Mouse (Mus musculus) forebrain, embryonic 16.5 days (tissue): ENCODE measurements at regions not wholly inside any gene's neighbourhood (a gene's known extent, or its start where the extent isn't known, plus 50 kb on each side); places are given as distances from the start of the nearest gene placed in this dataset.

Experiments used
- ATAC-seq: fragments of 200-750 bp; cut with Nextera tagmentation; 2 replicates; pipeline ENCODE4 v1.8.0; 2017; ENCODE audit warnings: mild to moderate bottlenecking, moderate library complexity
- H3K27ac ChIP-seq: fragments of 300-500 bp; sonication (generic); 2 replicates; pipeline ENCODE4 v1.5.1; 2014; ENCODE audit warnings: low read length, control low read depth
- H3K27me3 ChIP-seq: fragments of 300-500 bp; sonication (generic); replicated peaks from 2 replicates; pipeline ENCODE4 v1.6.1; 2014; ENCODE audit warnings: low read length; ENCODE audit not compliant: control insufficient read depth, insufficient read depth
- H3K36me3 ChIP-seq: fragments of 300-500 bp; sonication (generic); 2 replicates; pipeline ENCODE4 v1.6.1; 2014; ENCODE audit not compliant: control insufficient read depth, insufficient read depth
- H3K4me1 ChIP-seq: fragments of 300-500 bp; sonication (generic); replicated peaks from 2 replicates; pipeline ENCODE4 v1.6.1; 2014; ENCODE audit warnings: low read length; ENCODE audit not compliant: control insufficient read depth, insufficient read depth
- H3K4me2 ChIP-seq: fragments of 300-500 bp; sonication (generic); 2 replicates; pipeline ENCODE4 v1.6.1; 2014; ENCODE audit warnings: mild to moderate bottlenecking, low read length, control low read depth
- H3K4me3 ChIP-seq: fragments of 300-500 bp; sonication (generic); replicated peaks from 2 replicates; pipeline ENCODE4 v1.5.1; 2014; ENCODE audit warnings: mild to moderate bottlenecking, low read length, control low read depth
- H3K9ac ChIP-seq: fragments of 300-500 bp; sonication (generic); replicated peaks from 2 replicates; pipeline ENCODE4 v1.6.1; 2014; ENCODE audit warnings: low read depth, low read length, control low read depth
- H3K9me3 ChIP-seq: fragments of 300-500 bp; sonication (generic); 2 replicates; pipeline ENCODE4 v1.6.1; 2016; ENCODE audit warnings: low read length; ENCODE audit not compliant: control insufficient read depth
- WGBS: fragments of 180-500 bp; shearing (Covaris S2); extraction: QIAGEN DNeasy Blood & Tissue Kit; methylation state at CpG from one replicate; pipeline ENCODE4 v1.1.7; 2014; 5-methylcytosine and 5-hydroxymethylcytosine counted together

- Histone ChIP-seq H3K4me3 (no peak overlapping the region), H3K4me2 (no peak overlapping the region), H3K9ac (no peak overlapping the region), H3K4me1 (peaks cover 9% of the 10 kb centered on the region), H3K27ac (no peak overlapping the region), H3K36me3 (no peaks in the 10 kb centered on the region), H3K27me3 (no peaks in the 10 kb centered on the region), H3K9me3 (no peaks in the 10 kb centered on the region)
- ATAC-seq, result no peak
- WGBS, result 74% methylated on average over 7 of the region's 7 CpGs
These were observed 104.1 kb upstream of the Rnaseh2b start for GRCm38 (mm10) chr14:62188147-62188885.

DNA sequence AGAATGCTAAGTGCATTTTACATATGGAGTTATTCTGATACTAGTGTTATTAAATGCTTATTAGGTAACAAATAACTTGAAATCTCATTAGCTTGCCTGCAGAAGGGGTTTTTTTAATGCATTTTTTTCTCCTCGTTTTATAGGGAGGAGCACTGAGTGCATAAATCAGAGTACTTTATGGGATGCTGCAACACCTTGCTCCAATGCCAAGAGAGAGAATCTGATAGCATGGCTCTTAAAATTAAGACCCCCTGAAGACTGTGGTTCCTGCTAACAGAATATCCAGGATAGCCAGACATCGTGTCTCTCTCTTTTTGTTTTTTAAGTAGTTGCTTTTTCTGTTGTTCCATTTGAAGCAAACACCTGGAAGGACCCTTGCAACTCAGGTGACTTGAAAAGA lies 100.8 kb upstream of the Rnaseh2b start:
- Histone ChIP-seq H3K9ac (no peak overlapping the region), H3K27ac (no peak overlapping the region), H3K36me3 (no peaks in the 10 kb centered on the region), H3K27me3 (no peaks in the 10 kb centered on the region), H3K9me3 (no peaks in the 10 kb centered on the region), H3K4me1 (peaks cover 9% of the 10 kb centered on the region), H3K4me2 (no peak overlapping the region), H3K4me3 (no peak overlapping the region)
- WGBS, result 72% methylated on average over 2 of the region's 2 CpGs
- no peak for ATAC-seq

DNA sequence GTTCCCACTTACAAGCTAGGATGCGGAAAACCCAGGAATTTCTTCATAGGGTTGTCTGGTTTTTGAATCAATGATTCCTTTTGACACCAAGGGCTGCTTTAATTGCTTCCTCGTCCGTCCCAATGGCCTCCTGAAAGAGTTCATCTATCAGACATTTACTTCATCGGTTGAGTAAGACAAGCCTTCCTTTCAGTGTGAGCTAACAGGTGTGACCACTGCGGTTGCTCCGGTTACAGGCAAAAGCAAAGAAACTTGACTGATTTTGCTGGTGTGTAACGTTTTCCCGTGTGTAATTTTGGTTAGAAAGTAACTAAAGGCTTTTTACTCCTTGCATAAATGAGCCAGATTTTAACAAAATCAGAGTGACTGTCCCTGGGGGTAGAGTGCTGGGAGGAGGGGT lies 99.6 kb upstream of the Rnaseh2b start:
- Histone ChIP-seq H3K4me2 (no peak overlapping the region), H3K27ac (no peak overlapping the region), H3K4me1 (peaks cover 9% of the 10 kb centered on the region), H3K4me3 (no peak overlapping the region), H3K9me3 (no peaks in the 10 kb centered on the region), H3K27me3 (no peaks in the 10 kb centered on the region), H3K9ac (no peak overlapping the region), H3K36me3 (no peaks in the 10 kb centered on the region)
- 49% methylated on average over 8 of the region's 8 CpGs for WGBS
- no peak for ATAC-seq

- H3K9me3 ChIP-seq, result no peaks in the 10 kb centered on the region
- no peak overlapping the region for H3K4me2 ChIP-seq
- ATAC-seq, result no peak
- WGBS, result 40% methylated on average over 4 of the region's 4 CpGs
- no peaks in the 10 kb centered on the region for H3K36me3 ChIP-seq
- H3K27ac ChIP-seq, result no peak overlapping the region
- no peaks in the 10 kb centered on the region for H3K27me3 ChIP-seq
- H3K9ac ChIP-seq, result no peak overlapping the region
- no peak overlapping the region for H3K4me3 ChIP-seq
- H3K4me1 ChIP-seq, result peaks cover 9% of the 10 kb centered on the region
These were observed 99.0 kb upstream of the Rnaseh2b start for GRCm38 (mm10) chr14:62193371-62193770.

DNA sequence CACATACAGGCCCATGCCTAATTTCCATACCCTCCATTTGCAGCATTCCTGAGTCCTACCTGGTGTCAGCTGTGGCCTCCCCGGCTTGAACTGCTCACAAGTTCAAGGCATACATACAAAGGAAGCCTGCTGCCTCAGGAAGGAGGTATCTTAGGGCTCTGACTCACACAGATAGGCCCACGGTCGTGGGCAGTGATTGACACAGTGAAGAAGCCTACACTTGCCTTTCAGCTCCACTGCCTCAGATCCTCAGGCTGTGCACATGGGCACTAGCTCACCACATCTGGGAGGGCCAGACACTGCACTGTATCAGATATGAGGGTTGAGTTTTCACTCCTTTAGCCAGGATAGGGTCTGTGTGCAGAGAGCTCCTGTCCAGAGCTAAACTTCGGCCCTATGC lies 95.6 kb upstream of the Rnaseh2b start:
- H3K36me3 ChIP-seq, result no peaks in the 10 kb centered on the region
- H3K27me3 ChIP-seq, result no peaks in the 10 kb centered on the region
- H3K9me3 ChIP-seq, result no peaks in the 10 kb centered on the region
- ATAC-seq, result no peak
- H3K4me2 ChIP-seq, result no peak overlapping the region
- H3K9ac ChIP-seq, result no peak overlapping the region
- H3K4me3 ChIP-seq, result no peak overlapping the region
- H3K4me1 ChIP-seq, result peaks cover 9% of the 10 kb centered on the region
- no peak overlapping the region for H3K27ac ChIP-seq
- 57% methylated on average over 4 of the region's 4 CpGs for WGBS

DNA sequence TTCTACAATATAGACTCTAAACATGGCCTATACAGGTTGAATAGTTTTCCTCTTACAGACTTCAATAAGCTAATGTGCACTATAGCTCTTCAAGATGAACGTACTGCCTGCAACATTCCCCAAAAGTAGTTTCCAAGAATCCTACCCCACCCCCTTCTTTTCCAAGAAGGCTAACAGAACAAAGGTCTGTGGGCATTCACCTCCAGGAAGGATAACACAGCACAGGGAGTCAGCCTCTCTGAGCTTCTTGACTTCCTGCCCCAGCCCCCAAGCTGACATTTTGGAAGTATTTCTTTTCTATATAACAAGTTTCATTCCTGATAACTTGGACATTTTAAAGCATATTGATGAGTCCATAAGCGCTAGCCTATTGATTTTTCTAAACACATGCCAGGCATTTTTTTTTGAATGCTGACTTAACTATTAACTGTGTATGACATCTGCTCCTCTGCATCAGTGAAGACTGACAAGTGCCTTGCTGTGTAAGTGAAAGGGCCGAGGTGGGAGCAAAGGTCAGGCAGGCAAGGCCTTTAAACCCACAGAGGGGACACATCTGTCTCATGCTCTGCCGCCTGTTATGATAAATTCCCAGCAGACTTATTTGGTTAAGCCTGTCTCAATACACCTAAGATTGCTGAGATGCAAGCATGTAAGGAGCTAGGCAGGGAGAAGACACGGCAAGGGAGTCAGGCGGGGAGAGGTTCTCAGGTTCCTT lies 93.8 kb upstream of the Rnaseh2b start:
- H3K4me3 ChIP-seq, result no peak overlapping the region
- no peak overlapping the region for H3K4me2 ChIP-seq
- no peak overlapping the region for H3K9ac ChIP-seq
- no peaks in the 10 kb centered on the region for H3K27me3 ChIP-seq
- H3K27ac ChIP-seq, result no peak overlapping the region
- WGBS, result 73% methylated on average over 6 of the region's 6 CpGs
- no peaks in the 10 kb centered on the region for H3K9me3 ChIP-seq
- ATAC-seq, result no peak
- H3K36me3 ChIP-seq, result no peaks in the 10 kb centered on the region
- peaks cover 9% of the 10 kb centered on the region for H3K4me1 ChIP-seq

- no peak overlapping the region for H3K27ac ChIP-seq
- H3K9me3 ChIP-seq, result no peaks in the 10 kb centered on the region
- no peak overlapping the region for H3K4me2 ChIP-seq
- no peak for ATAC-seq
- H3K36me3 ChIP-seq, result no peaks in the 10 kb centered on the region
- H3K4me1 ChIP-seq, result no peaks in the 10 kb centered on the region; the same call in 1 of the 2 replicates
- 88% methylated on average over 1 of the region's 1 CpGs for WGBS
- H3K9ac ChIP-seq, result no peak overlapping the region
- no peaks in the 10 kb centered on the region for H3K27me3 ChIP-seq
- H3K4me3 ChIP-seq, result no peak overlapping the region
These were observed 77.3 kb upstream of the Rnaseh2b start for GRCm38 (mm10) chr14:62215071-62215470.

DNA sequence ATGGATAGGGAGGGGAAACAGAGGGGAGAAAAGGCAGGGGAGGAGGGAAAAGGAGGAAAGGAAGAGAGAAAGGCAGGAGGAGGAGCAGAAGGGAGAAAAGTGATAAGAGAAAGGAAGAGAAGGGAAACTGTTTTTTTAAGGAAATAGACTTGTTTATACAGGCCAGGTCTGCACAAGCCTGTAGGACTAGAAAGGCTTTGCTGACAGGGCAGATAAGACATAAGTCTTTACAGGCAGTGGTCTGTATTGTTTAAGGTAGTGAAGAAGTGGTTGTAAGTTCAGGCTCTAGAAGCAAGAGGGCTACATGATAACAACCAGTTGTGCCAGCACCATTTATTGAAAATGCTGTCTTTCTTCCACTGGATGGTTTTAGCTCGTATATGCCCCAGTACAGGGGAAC lies 75.4 kb upstream of the Rnaseh2b start:
- Histone ChIP-seq H3K9me3 (no peaks in the 10 kb centered on the region), H3K36me3 (no peaks in the 10 kb centered on the region), H3K4me2 (no peak overlapping the region), H3K27ac (no peak overlapping the region), H3K9ac (no peak overlapping the region), H3K27me3 (no peaks in the 10 kb centered on the region), H3K4me3 (no peak overlapping the region), H3K4me1 (no peaks in the 10 kb centered on the region; the same call in 1 of the 2 replicates)
- WGBS, result 85% methylated on average over 1 of the region's 1 CpGs
- ATAC-seq, result no peak

- Histone ChIP-seq H3K4me1 (no peaks in the 10 kb centered on the region; the same call in 1 of the 2 replicates), H3K27ac (no peak overlapping the region), H3K9me3 (no peaks in the 10 kb centered on the region), H3K4me2 (no peak overlapping the region), H3K9ac (no peak overlapping the region), H3K36me3 (no peaks in the 10 kb centered on the region), H3K27me3 (no peaks in the 10 kb centered on the region), H3K4me3 (no peak overlapping the region)
- 57% methylated on average over 2 of the region's 2 CpGs for WGBS
- ATAC-seq, result no peak
These were observed 74.4 kb upstream of the Rnaseh2b start for GRCm38 (mm10) chr14:62217971-62218370.
